Mouse (Mus musculus) limb, embryonic 14.5 days (tissue): ENCODE measurements around the gene Vmn1r170. TPM values are rescaled to one million over a fixed set of nuclear protein-coding genes. Genes with fewer than 3 reads are reported as not detected.
"Not testable (repeated sequence)": the region's sequence is repeated elsewhere in the genome, so short reads cannot be mapped to it uniquely, and the experiment has no call there.

Experiments used
- ATAC-seq: fragments of 200-750 bp; cut with Nextera tagmentation; 2 replicates; pipeline ENCODE4 v1.8.0; 2017; ENCODE audit warnings: low read depth, moderate number of reproducible peaks, moderate TSS enrichment; ENCODE audit not compliant: low FRiP score
- DNase-seq: peaks from one replicate; pipeline ENCODE4 v3.0.0-alpha.2; 2015; ENCODE audit warnings: low spot score
- H3K27ac ChIP-seq: fragments of 300-500 bp; sonication (generic); replicated peaks from 2 replicates; pipeline ENCODE4 v1.5.1; 2014; ENCODE audit warnings: low read depth, mild to moderate bottlenecking, low read length, moderate library complexity, mixed read lengths
- H3K27me3 ChIP-seq: fragments of 300-500 bp; sonication (generic); 2 replicates; pipeline ENCODE4 v1.6.1; 2014; ENCODE audit warnings: low read length, mixed read lengths; ENCODE audit not compliant: control insufficient read depth, insufficient read depth
- H3K36me3 ChIP-seq: fragments of 300-500 bp; sonication (generic); 2 replicates; pipeline ENCODE4 v1.6.1; 2014; ENCODE audit warnings: mild to moderate bottlenecking, low read length, moderate library complexity, mixed read lengths; ENCODE audit not compliant: control insufficient read depth, insufficient read depth
- H3K4me1 ChIP-seq: fragments of 300-500 bp; sonication (generic); 2 replicates; pipeline ENCODE4 v1.6.1; 2014; ENCODE audit warnings: antibody characterized with exemption, low read length, mixed read lengths; ENCODE audit not compliant: control insufficient read depth, insufficient read depth
- H3K4me2 ChIP-seq: fragments of 300-500 bp; sonication (generic); replicated peaks from 2 replicates; pipeline ENCODE4 v1.6.1; 2014; ENCODE audit warnings: low read depth, mild to moderate bottlenecking, low read length, moderate library complexity; ENCODE audit not compliant: severe bottlenecking
- H3K4me3 ChIP-seq: fragments of 300-500 bp; sonication (generic); replicated peaks from 2 replicates; pipeline ENCODE4 v1.5.1; 2014; ENCODE audit warnings: low read length
- H3K9ac ChIP-seq: fragments of 300-500 bp; sonication (generic); 2 replicates; pipeline ENCODE4 v1.6.1; 2014; ENCODE audit warnings: mild to moderate bottlenecking, low read depth, low read length, moderate library complexity; ENCODE audit not compliant: severe bottlenecking
- H3K9me3 ChIP-seq: fragments of 300-500 bp; sonication (generic); 2 replicates; pipeline ENCODE4 v1.6.1; 2016; ENCODE audit warnings: low read length; ENCODE audit not compliant: control insufficient read depth
- POLR2A ChIP-seq: fragments of 200-500 bp; IDR thresholded peaks from 2 replicates; pipeline ENCODE4 v1.8.0; 2012; ENCODE audit warnings: inconsistent platforms, mild to moderate bottlenecking, moderate library complexity, borderline replicate concordance; ENCODE audit not compliant: insufficient read depth, insufficient read length; ENCODE audit errors: extremely low read depth
- WGBS: fragments of 180-500 bp; shearing (Covaris S2); extraction: QIAGEN DNeasy Blood & Tissue Kit; methylation state at CpG from one replicate; pipeline ENCODE4 v1.1.7; 2014; 5-methylcytosine and 5-hydroxymethylcytosine counted together
- polyA plus RNA-seq, 2 experiments: library from polyadenylated mRNA; depleted of rRNA in 1 of 2; stranded (reverse) in 1 of 2; unstranded in 1 of 2; fragments of >200 nt; fragmentation: Nextera tagmentation in 1 of 2; extraction: Ambion mirVana in 1 of 2; gene quantifications; 2 replicates each; pipeline versions ENCODE4 v1.2.1 to v1.2.3; 2012 to 2014

Gene Vmn1r170
- polyA plus RNA-seq (2012; rRNA removed) = not detected in 2 replicates
- not detected in 2 replicates for polyA plus RNA-seq (2014; fragmentation: Nextera tagmentation; extraction: Ambion mirVana)

GRCm38 (mm10) chr7:23605875-23606274 lies at the start of gene Vmn1r170:
Gene Vmn1r170, plus strand, starts transcription at chr7:23606175.
- WGBS = 39% methylated on average over 1 of the region's 1 CpGs

DNA sequence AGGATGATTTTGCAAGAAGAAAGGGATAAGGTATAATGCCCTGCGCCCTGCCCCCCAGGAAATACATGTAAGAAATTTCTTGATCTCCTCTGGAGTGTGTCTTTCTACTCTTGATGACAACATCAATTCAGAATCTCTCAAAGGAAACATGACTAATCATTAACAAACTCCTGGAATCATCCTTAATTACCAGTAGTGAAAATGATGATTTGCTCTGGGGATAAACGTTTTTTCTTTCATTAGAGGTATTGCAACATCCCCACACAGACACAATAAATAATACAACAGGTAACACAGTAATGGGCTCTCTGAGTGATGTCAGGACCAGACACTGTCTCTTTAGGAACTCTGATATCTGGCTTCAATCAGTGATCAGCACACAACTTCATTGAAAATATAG lies 30.7 kb upstream of the Vmn1r170 start, which contains the start of gene Vmn1r169:
TSS of gene Vmn1r169 (plus strand) at position 301 of the 400 bp plus-strand sequence.
- not testable (repeated sequence) for H3K4me1 ChIP-seq, H3K27me3 ChIP-seq, ATAC-seq, H3K9ac ChIP-seq, H3K4me2 ChIP-seq, DNase-seq, H3K4me3 ChIP-seq, H3K9me3 ChIP-seq, H3K36me3 ChIP-seq, H3K27ac ChIP-seq
- 68% methylated on average over 1 of the region's 2 CpGs for WGBS

More at GRCm38 (mm10) chr7:23605875-23606274, at the start of gene Vmn1r170:
- H3K27ac ChIP-seq, H3K9me3 ChIP-seq, ATAC-seq, H3K4me3 ChIP-seq, H3K4me2 ChIP-seq, H3K36me3 ChIP-seq, DNase-seq, H3K4me1 ChIP-seq, H3K27me3 ChIP-seq, H3K9ac ChIP-seq: not testable (repeated sequence)

- H3K4me2 ChIP-seq = no peak within 1 kb of the TSS
- H3K9ac ChIP-seq = no peak within 1 kb of the TSS
- no peak for TF ChIP-seq POLR2A
- H3K4me1 ChIP-seq = no peaks in the 10 kb centered on the region
- H3K4me3 ChIP-seq = no peak within 1 kb of the TSS
- H3K9me3 ChIP-seq = no peaks in the 10 kb centered on the region; the same call in 1 of the 2 replicates
- H3K27me3 ChIP-seq = no peaks in the 10 kb centered on the region
- no peak within 1 kb of the TSS for H3K27ac ChIP-seq
- no peak for ATAC-seq
- H3K36me3 ChIP-seq = no peaks in the 10 kb centered on the region
- no peak for DNase-seq
Observed at GRCm38 (mm10) chr7:23630422-23630821, 24.4 kb downstream of the Vmn1r170 start, which contains the start of gene Vmn1r171. Gene Vmn1r171, plus strand, starts transcription at chr7:23630722.

Other genes starting within 250 kb of the Vmn1r170 start
- 0.03 and 0.05 TPM in 2 replicates for gene Nlrp5, start 220.3 kb upstream of the Vmn1r170 start, polyA plus RNA-seq (2012; rRNA removed)
- 0.08 TPM in 1 of 2 replicates, not detected in the other for gene Nlrp5, start 220.3 kb upstream of the Vmn1r170 start, polyA plus RNA-seq (2014; fragmentation: Nextera tagmentation; extraction: Ambion mirVana)
- not detected in 2 replicates for gene Vmn1r167, start 99.0 kb upstream of the Vmn1r170 start, polyA plus RNA-seq (2012; rRNA removed)
- gene Vmn1r167, start 99.0 kb upstream of the Vmn1r170 start, polyA plus RNA-seq (2014; fragmentation: Nextera tagmentation; extraction: Ambion mirVana) = not detected in 2 replicates
- not detected in 2 replicates for gene Vmn1r168, start 66.4 kb upstream of the Vmn1r170 start, polyA plus RNA-seq (2012; rRNA removed)
- not detected in 2 replicates for gene Vmn1r168, start 66.4 kb upstream of the Vmn1r170 start, polyA plus RNA-seq (2014; fragmentation: Nextera tagmentation; extraction: Ambion mirVana)
- not detected in 2 replicates for gene Vmn1r169, start 30.6 kb upstream of the Vmn1r170 start, polyA plus RNA-seq (2012; rRNA removed)
- gene Vmn1r169, start 30.6 kb upstream of the Vmn1r170 start, polyA plus RNA-seq (2014; fragmentation: Nextera tagmentation; extraction: Ambion mirVana) = not detected in 2 replicates
- not detected in 2 replicates for gene Vmn1r171, start 24.5 kb downstream of the Vmn1r170 start, polyA plus RNA-seq (2012; rRNA removed)
- not detected in 2 replicates for gene Vmn1r171, start 24.5 kb downstream of the Vmn1r170 start, polyA plus RNA-seq (2014; fragmentation: Nextera tagmentation; extraction: Ambion mirVana)
- gene Vmn1r172, start 52.1 kb downstream of the Vmn1r170 start, polyA plus RNA-seq (2012; rRNA removed) = not detected in 2 replicates
- not detected in 2 replicates for gene Vmn1r172, start 52.1 kb downstream of the Vmn1r170 start, polyA plus RNA-seq (2014; fragmentation: Nextera tagmentation; extraction: Ambion mirVana)
- gene Vmn1r173, start 94.5 kb downstream of the Vmn1r170 start, polyA plus RNA-seq (2012; rRNA removed) = not detected in 2 replicates
- not detected in 2 replicates for gene Vmn1r173, start 94.5 kb downstream of the Vmn1r170 start, polyA plus RNA-seq (2014; fragmentation: Nextera tagmentation; extraction: Ambion mirVana)
- gene Vmn1r174, start 146.1 kb downstream of the Vmn1r170 start, polyA plus RNA-seq (2012; rRNA removed) = not detected in 2 replicates
- not detected in 2 replicates for gene Vmn1r174, start 146.1 kb downstream of the Vmn1r170 start, polyA plus RNA-seq (2014; fragmentation: Nextera tagmentation; extraction: Ambion mirVana)
- not detected in 2 replicates for gene Vmn1r175, start 204.5 kb downstream of the Vmn1r170 start, polyA plus RNA-seq (2012; rRNA removed)
- not detected in 2 replicates for gene Vmn1r175, start 204.5 kb downstream of the Vmn1r170 start, polyA plus RNA-seq (2014; fragmentation: Nextera tagmentation; extraction: Ambion mirVana)
- gene Vmn1r176, start 231.2 kb downstream of the Vmn1r170 start, polyA plus RNA-seq (2012; rRNA removed) = not detected in 2 replicates
- gene Vmn1r176, start 231.2 kb downstream of the Vmn1r170 start, polyA plus RNA-seq (2014; fragmentation: Nextera tagmentation; extraction: Ambion mirVana) = not detected in 2 replicates